Mouse (Mus musculus) heart, adult 11 months (tissue): ENCODE measurements around the gene Vmn1r207-ps.
"Not testable (repeated sequence)": the region's sequence is repeated elsewhere in the genome, so short reads cannot be mapped to it uniquely, and the experiment has no call there.

ENCODE experiments used
- DNase-seq: peaks from one replicate; pipeline ENCODE4 v3.0.0; 2022

Gene Vmn1r207-ps

GRCm38 (mm10) chr13:22729529-22729928, at the start of gene Vmn1r207-ps:
Vmn1r207-ps (minus strand) TSS chr13:22729629.
- not testable (repeated sequence) for DNase-seq

DNA sequence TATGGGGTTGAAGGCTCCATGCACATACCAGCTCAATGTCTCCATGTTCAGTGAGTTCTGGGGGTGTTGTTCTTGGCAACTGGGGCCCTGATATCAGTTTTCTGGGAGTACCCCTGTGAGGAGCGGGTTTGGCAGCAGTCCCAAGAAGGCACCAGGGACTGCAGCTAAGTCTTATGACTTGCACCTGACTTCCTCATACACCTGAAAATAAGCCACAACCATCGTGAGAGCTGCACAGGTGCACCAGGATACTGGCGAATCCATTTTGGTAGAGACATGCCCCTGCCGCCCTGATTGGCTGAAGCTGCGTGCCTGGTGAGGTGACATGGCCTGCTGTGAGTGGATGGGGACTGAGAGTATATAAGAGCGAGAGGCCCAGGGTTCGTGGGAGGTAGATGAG, 47.9 kb upstream of the Vmn1r207-ps start, which contains the start of gene Vmn1r208:
Gene Vmn1r208 (minus strand): TSS at position 101 of the 400 bp plus-strand sequence.
- not testable (repeated sequence) for DNase-seq

GRCm38 (mm10) chr13:22771592-22771991, 42.2 kb upstream of the Vmn1r207-ps start:
- not testable (repeated sequence) for DNase-seq

DNA sequence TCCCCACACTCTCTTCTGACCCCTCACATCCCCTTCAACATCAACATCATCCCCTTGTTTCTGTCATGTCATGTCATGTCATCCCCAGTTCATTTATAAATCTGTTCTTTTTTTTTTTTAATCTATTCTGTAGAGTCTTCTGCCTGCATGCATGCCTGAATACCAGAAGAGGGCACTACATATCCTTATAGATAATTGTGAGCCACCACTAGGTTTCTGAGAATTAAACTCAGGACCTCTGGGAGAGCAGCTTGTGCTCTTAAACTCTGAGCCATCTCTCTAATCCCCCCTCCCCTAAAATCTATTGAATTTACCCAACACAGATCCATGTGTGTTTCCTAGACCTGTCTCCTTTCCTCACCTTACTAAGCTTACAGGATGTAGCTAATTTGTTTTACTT, 18.1 kb upstream of the Vmn1r207-ps start:
- DNase-seq: no peak

DNA sequence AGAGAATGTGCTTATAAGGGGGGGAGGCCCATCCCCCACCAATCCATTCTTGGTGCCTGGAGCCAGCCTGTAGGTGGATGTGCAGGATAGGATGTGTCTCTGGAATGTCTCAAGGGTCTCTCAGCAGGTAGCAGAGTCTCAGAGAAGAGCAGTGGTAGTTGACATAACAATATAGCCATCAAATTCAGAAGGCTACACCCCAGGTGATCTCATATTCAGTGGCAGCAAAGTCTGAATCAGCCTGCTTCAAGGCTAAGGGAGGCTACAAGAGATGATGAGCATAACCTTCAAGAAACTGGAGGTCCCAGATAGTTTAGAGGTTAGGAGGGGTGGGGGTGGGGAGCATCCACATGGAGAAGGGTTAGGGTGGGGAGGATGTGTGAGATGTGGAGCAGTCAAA, 22.5 kb downstream of the Vmn1r207-ps start:
- peak; percentile 45 for DNase-seq

DNA sequence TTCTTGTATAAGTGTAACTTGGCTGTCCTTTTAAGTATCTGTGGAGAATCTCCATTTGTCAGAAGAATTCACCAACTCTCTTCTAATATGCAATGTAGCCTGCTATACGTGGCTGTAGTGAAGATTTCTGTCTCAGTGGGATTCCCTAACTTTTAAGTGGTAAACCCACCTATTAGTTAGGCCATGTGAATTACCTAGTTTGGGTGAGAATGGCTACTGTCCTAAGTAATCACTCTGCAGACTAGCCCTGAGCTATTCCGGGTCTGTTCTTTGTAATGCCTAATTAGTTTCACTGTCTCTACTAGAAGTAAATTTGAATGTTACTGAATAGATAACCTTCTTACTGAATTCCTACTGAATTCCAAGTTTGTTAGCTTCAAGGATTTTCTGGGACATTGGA, 26.5 kb downstream of the Vmn1r207-ps start:
- not testable (repeated sequence) for DNase-seq
